Mouse (Mus musculus): Measurements from ENCODE around the gene Slbp.

GRCm38 (mm10) chr5:33635361-33635760 lies 17.0 kb downstream of the Slbp start:
- TF ChIP-seq CTCF (IDR thresholded peaks at IDR 0.05) (no peak), EP300 (IDR thresholded peaks at IDR 0.05) (no peak)

All from lung, postnatal 0 days (tissue).